Mouse (Mus musculus) thymus, postnatal 0 days (tissue): ENCODE data around the gene Tulp2. TPM values are rescaled to one million over a fixed set of nuclear protein-coding genes. Genes with fewer than 3 reads are reported as not detected.
"Not testable (repeated sequence)": the region's sequence is repeated elsewhere in the genome, so short reads cannot be mapped to it uniquely, and the experiment has no call there.

Experiments
- DNase-seq: peaks from one replicate; pipeline ENCODE4 v3.0.0-alpha.2; 2015; ENCODE audit warnings: low spot score
- polyA plus RNA-seq: library from polyadenylated mRNA; unstranded; fragments of >200 nt; fragmentation: Nextera tagmentation; extraction: Ambion mirVana; gene quantifications from 2 replicates; pipeline ENCODE4 v1.2.1, GENCODE M21; 2015

Gene Tulp2
- polyA plus RNA-seq, 1 experiment from 2014 or later = 2.6 TPM

GRCm38 (mm10) chr7:45520605-45521004, 38.9 kb downstream of the Tulp2 start:
- no peak for DNase-seq

DNA sequence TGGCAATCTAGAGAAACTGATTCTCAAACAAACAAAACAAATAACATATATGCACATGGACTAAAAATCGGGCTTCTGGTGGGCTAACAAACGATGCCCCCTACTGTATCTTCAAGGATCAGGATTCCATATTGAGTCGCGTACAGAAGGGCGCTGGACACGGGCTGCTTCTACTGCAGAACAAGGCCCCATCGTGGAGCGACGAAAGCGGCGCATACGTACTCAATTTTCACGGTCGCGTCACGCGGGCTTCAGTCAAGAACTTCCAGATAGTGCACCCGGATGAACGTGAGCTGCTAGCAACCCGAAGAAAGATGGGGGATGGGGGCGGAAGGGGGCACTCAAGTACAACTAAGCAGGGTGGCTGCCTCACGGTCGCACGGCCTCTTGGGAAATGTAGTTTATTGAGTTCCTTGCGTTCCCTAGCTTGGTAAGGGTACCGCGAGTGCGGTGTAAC, 40.1 kb downstream of the Tulp2 start:
- DNase-seq = peak; percentile 94

- no peak for DNase-seq
Observed at GRCm38 (mm10) chr7:45522194-45522752, 40.6 kb downstream of the Tulp2 start.

DNA sequence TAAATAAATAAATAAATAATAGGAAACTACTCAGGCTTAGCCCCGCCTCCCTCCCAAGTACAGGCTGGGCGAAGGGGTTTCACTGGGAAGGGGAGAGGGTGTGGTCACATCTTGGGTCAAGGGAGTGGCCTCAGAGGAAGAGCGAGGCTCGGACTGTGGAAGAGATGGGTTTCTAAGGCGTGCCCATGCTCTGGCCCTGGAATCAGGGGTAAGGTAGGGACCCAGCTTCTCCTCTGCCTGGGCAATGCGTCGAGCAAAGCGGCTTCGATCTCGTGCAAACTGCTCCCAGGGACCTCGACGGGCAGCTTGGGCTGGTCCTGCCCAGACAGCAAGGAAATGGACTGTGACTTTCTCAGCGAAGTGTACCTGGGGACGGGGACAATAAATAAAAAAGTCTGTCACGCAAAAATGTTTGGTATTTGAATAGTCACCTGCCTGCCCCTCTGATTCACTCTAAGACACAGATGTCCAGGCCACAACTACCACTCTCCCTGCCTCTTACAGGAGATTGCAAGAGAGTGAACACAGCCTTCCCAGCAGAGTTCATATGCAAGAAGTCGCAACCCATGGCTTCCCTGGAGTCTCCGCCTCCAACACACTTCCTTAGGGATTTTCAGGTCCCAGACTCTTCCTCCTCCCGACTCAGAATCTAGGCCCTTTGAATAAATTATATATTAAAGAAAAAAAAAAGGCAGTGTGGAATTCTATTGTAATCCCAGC, 41.4 kb downstream of the Tulp2 start:
- no peak for DNase-seq

GRCm38 (mm10) chr7:45523678-45524170, 42.0 kb downstream of the Tulp2 start:
- no peak for DNase-seq

DNA sequence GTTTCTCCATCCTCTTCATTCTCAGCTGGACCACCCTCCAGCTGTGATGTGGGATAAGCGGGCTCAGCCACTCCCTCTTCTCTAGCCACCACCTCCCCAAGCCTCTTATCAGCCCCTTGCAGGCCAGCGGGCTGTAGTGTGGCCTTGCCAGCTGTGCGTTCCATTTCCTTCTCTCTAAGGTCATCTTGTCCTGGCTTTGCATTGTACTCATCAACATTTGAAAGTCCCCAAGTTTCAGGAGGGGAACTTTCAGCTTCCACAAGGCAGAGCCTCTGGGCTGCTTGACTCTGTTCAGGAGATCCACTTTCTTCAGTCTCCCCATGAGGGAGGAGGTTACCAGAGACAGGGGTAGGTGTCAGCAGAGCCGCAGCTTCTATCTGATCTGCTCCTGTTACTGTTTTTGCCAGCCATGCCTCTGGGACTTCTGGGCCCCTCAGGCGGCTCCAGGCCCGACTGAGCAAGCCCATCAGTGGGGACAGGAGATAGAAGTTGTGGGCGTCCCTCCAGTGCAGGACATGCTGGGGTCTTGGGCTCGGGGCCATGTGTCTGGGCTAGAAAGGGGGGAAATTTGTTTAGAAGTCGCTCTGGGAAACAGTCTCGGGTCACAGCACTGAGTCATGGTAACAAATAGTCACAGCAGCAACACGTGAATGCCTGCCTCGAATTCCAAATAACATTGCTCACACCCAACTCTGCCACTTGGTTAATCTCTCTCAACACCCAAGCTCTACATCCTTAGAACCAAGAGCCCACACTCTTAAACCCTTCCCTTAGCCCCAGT, 43.4 kb downstream of the Tulp2 start:
- DNase-seq = no peak

GRCm38 (mm10) chr7:45525809-45526473, 44.3 kb downstream of the Tulp2 start, which contains the start of the genes Ppp1r15a and Plekha4:
Gene Ppp1r15a (minus strand): TSS chr7:45526268.
Gene Plekha4 (plus strand): TSS chr7:45526330.
- DNase-seq = peak; percentile 95

GRCm38 (mm10) chr7:45526474-45527120, 44.9 kb downstream of the Tulp2 start:
- peak; percentile 48 for DNase-seq

- DNase-seq = not testable (repeated sequence)
Observed at GRCm38 (mm10) chr7:45527169-45527568, 45.5 kb downstream of the Tulp2 start.

GRCm38 (mm10) chr7:45529461-45529860, 47.8 kb downstream of the Tulp2 start:
- DNase-seq = no peak

DNA sequence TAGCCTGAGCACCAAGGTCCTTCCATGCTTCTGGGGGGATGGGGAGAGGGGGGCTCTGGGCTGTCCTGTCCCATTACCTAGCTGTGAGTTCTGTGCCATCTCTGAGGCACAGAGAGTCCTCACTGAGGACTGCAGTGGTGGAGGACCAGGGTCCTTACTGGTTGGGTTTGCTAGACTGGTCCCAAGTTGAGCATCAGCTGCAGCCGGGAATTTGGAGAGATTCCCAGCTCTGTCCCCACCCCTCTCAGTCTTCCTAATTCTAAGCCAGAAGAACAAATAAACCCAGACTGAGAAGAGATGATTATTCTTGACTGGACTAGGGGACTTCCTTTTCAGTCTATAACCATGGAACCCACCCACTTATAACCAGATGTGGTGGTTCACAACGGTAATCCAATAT, 49.0 kb downstream of the Tulp2 start:
- no peak for DNase-seq

- DNase-seq = no peak
Observed at GRCm38 (mm10) chr7:45535676-45536075, 54.0 kb downstream of the Tulp2 start.

- DNase-seq = no peak
Observed at GRCm38 (mm10) chr7:45537602-45538001, 55.9 kb downstream of the Tulp2 start.

GRCm38 (mm10) chr7:45538163-45539041, 56.7 kb downstream of the Tulp2 start:
- DNase-seq = no peak

- no peak for DNase-seq
Observed at GRCm38 (mm10) chr7:45539095-45539494, 57.4 kb downstream of the Tulp2 start.

DNA sequence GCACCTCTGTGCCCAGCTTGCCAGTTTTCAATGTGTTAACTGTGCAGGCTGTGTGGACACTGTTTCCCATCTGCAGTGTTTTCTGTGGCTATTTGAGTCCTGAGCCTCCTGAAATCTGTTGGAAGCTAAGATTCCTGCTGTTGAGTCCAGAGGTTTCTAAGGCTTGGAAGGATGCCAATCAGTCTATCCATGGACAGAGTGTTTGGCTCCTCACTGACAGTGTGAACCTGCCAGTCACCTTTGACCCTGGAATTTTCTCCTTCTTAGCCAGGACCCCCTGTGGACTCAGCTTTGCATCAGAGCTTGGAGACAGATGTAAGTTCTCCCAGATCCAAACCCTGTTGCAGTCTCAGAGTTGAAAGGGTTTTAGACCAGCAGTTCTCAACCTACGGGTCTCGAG, 58.5 kb downstream of the Tulp2 start:
- DNase-seq = no peak

GRCm38 (mm10) chr7:45544525-45544924, 62.8 kb downstream of the Tulp2 start:
- DNase-seq = no peak

DNA sequence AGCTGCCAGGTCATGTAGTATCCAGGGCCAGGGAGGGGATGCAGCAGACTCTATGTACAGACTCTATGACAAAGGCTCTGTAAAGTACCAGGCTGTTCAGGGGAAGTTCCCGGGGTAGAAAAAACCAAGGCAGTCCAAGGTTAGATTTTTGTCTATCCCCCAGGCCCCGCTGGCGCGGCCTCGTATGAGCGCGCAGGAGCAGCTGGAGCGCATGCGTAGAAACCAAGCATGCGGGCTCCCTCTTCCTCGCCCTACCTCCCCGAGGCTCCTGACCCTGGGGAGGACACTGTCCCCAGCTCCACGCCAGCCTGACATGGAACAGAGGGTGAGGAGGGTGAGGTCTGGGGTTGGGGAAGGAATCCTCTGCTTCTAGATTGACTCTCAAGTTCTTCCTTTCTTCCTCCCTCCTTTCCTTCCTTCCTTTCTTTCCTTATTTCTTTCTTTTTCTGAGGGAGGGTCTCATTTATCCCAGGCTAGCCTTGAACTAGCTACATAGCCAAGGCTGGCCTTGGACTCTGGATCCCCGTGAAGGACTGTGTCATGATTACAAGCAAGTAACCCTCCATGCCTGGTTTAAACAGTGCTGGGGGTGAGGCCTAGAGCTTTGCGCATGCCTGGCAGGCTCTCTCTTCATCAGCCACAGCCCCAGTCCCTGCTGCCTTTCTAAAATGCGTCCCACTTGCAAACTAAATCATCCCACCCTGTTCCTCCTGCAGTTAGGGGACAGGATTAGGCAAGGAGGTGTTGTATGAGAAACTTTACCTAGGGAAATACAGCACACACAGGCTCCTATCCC, 68.2 kb downstream of the Tulp2 start:
- DNase-seq = no peak
